Mouse (Mus musculus): ENCODE data around the gene Abcb4. TPM values are rescaled to one million over a fixed set of nuclear protein-coding genes. Genes with fewer than 3 reads are reported as not detected.
"Not testable (repeated sequence)": the region's sequence is repeated elsewhere in the genome, so short reads cannot be mapped to it uniquely, and the experiment has no call there.

The Abcb4 gene
- total and polyA plus RNA-seq, 3 experiments = 86.0 to 107 TPM; not detected in 1

GRCm38 (mm10) chr5:9006585-9006984 is 113.1 kb downstream of the Abcb4 start:
- not testable (repeated sequence) for H3K4me1 ChIP-seq (ENCODE audit: control insufficient read depth in 1 of 2, insufficient read depth in 2 of 2, low read length in 2 of 2); H3K9me3 ChIP-seq (replicated peaks; ENCODE audit: insufficient read depth, low read length)

More at GRCm38 (mm10) chr5:9006585-9006984, 113.1 kb downstream of the Abcb4 start:
- not testable (repeated sequence) for H3K4me3 ChIP-seq (ENCODE audit: control insufficient read depth in 1 of 2, insufficient read depth in 1 of 2, low read depth in 2 of 2, low read length in 2 of 2); DNase-seq (ENCODE audit: low read depth, low spot score); H3K79me2 ChIP-seq (ENCODE audit: control insufficient read depth, insufficient read depth, low read length, poor library complexity); H3K36me3 ChIP-seq (ENCODE audit: control insufficient read depth in 1 of 2, insufficient read depth in 2 of 2, low read length in 2 of 2); H3K9ac ChIP-seq (ENCODE audit: control insufficient read depth, low read depth, low read length, poor library complexity, severe bottlenecking); H3K27ac ChIP-seq (ENCODE audit: control insufficient read depth, low read depth, low read length); H3K27me3 ChIP-seq (ENCODE audit: control insufficient read depth in 1 of 2, insufficient read depth in 2 of 2, low read length in 2 of 2)

Other genes with a start within 250 kb of the Abcb4 start
- gene Abcb1a, start 233.6 kb upstream of the Abcb4 start, total RNA-seq (2012; rRNA removed) = not detected in 2 replicates
- gene Abcb1a, start 233.6 kb upstream of the Abcb4 start, polyA plus RNA-seq (2012; ENCODE audit: insufficient read depth in 1 of 2, insufficient read length in 2 of 2, low read depth in 1 of 2, low replicate concordance in 2 of 2, missing spikeins in 1 of 2) = not detected
- gene Abcb1b, start 95.6 kb upstream of the Abcb4 start, total RNA-seq (2012; rRNA removed) = not detected in 2 replicates
- not detected for gene Abcb1b, start 95.6 kb upstream of the Abcb4 start, polyA plus RNA-seq (2012; ENCODE audit: insufficient read depth in 1 of 2, insufficient read length in 2 of 2, low read depth in 1 of 2, low replicate concordance in 2 of 2, missing spikeins in 1 of 2)
- gene Crot, start 103.6 kb downstream of the Abcb4 start, total RNA-seq (2012; rRNA removed) = 9.4 and 10.1 TPM in 2 replicates
- gene Crot, start 103.6 kb downstream of the Abcb4 start, polyA plus RNA-seq (2012; ENCODE audit: insufficient read depth in 1 of 2, insufficient read length in 2 of 2, low read depth in 1 of 2, low replicate concordance in 2 of 2, missing spikeins in 1 of 2) = 100 to 1,000 TPM in 1 of 2 experiments, 1 to 10 TPM in 1; 9.8 to 148 TPM
- 3.5 and 5.1 TPM in 2 replicates for gene Tmem243, start 207.0 kb downstream of the Abcb4 start, total RNA-seq (2012; rRNA removed)
- 10 to 100 TPM in 1 of 2 experiments, not detected in 1; 14.9 TPM for gene Tmem243, start 207.0 kb downstream of the Abcb4 start, polyA plus RNA-seq (2012; ENCODE audit: insufficient read depth in 1 of 2, insufficient read length in 2 of 2, low read depth in 1 of 2, low replicate concordance in 2 of 2, missing spikeins in 1 of 2)

Data from MEL (cell line).